Mouse (Mus musculus): ENCODE measurements around the gene Pcdh15. TPM values are rescaled to one million over a fixed set of nuclear protein-coding genes. Genes with fewer than 3 reads are reported as not detected.

The Pcdh15 gene
- polyA plus RNA-seq, 1 experiment = 14.9 TPM

- Histone ChIP-seq H3K4me1 (ENCODE audit: control insufficient read depth, insufficient read depth, low read length) (no peaks in the 10 kb centered on the region), H3K27ac (ENCODE audit: insufficient read depth, low read length) (no peak overlapping the region), H3K4me3 (ENCODE audit: insufficient read depth, low read length) (no peak overlapping the region)
- TF ChIP-seq CTCF (IDR thresholded peaks at IDR 0.05; ENCODE audit: extremely low read depth, insufficient read depth, low read length) = no peak
- no peak for TF ChIP-seq POLR2A (IDR thresholded peaks at IDR 0.05; ENCODE audit: extremely low read depth, insufficient read depth, low read length)
Measured at GRCm38 (mm10) chr10:73306677-73307076, 207.5 kb downstream of the Pcdh15 start.

GRCm38 (mm10) chr10:73326861-73327260 is 227.7 kb downstream of the Pcdh15 start:
- H3K4me3 ChIP-seq (ENCODE audit: insufficient read depth, low read length) = no peak overlapping the region
- H3K4me1 ChIP-seq (ENCODE audit: control insufficient read depth, insufficient read depth, low read length) = no peaks in the 10 kb centered on the region; the same call in 1 of the 2 replicates
- no peak overlapping the region for H3K27ac ChIP-seq (ENCODE audit: insufficient read depth, low read length)

GRCm38 (mm10) chr10:73333426-73333825 is 234.3 kb downstream of the Pcdh15 start:
- no peaks in the 10 kb centered on the region; the same call in 1 of the 2 replicates for H3K4me1 ChIP-seq (ENCODE audit: control insufficient read depth, insufficient read depth, low read length)
- TF ChIP-seq CTCF (IDR thresholded peaks at IDR 0.05; ENCODE audit: extremely low read depth, insufficient read depth, low read length) = no peak
- no peak overlapping the region for H3K4me3 ChIP-seq (ENCODE audit: insufficient read depth, low read length)
- H3K27ac ChIP-seq (ENCODE audit: insufficient read depth, low read length) = no peak overlapping the region

More at GRCm38 (mm10) chr10:73326861-73327260, 227.7 kb downstream of the Pcdh15 start:
- TF ChIP-seq CTCF (IDR thresholded peaks at IDR 0.05; ENCODE audit: extremely low read depth, insufficient read depth, low read length) (no peak), POLR2A (IDR thresholded peaks at IDR 0.05; ENCODE audit: extremely low read depth, insufficient read depth, low read length) (no peak)

- TF ChIP-seq POLR2A (IDR thresholded peaks at IDR 0.05; ENCODE audit: extremely low read depth, insufficient read depth, low read length) = no peak
- no peak for TF ChIP-seq CTCF (IDR thresholded peaks at IDR 0.05; ENCODE audit: extremely low read depth, insufficient read depth, low read length)
- no peaks in the 10 kb centered on the region for H3K4me1 ChIP-seq (ENCODE audit: control insufficient read depth, insufficient read depth, low read length)
- H3K27ac ChIP-seq (ENCODE audit: insufficient read depth, low read length) = no peak overlapping the region
- no peak overlapping the region for H3K4me3 ChIP-seq (ENCODE audit: insufficient read depth, low read length)
Measured at GRCm38 (mm10) chr10:73379001-73379400, 279.9 kb downstream of the Pcdh15 start.

- H3K4me3 ChIP-seq (ENCODE audit: insufficient read depth, low read length) = no peak overlapping the region
- no peak overlapping the region for H3K27ac ChIP-seq (ENCODE audit: insufficient read depth, low read length)
- no peak for TF ChIP-seq POLR2A (IDR thresholded peaks at IDR 0.05; ENCODE audit: extremely low read depth, insufficient read depth, low read length)
- TF ChIP-seq CTCF (IDR thresholded peaks at IDR 0.05; ENCODE audit: extremely low read depth, insufficient read depth, low read length) = no peak
- H3K4me1 ChIP-seq (ENCODE audit: control insufficient read depth, insufficient read depth, low read length) = no peaks in the 10 kb centered on the region
Measured at GRCm38 (mm10) chr10:73384003-73384402, 284.9 kb downstream of the Pcdh15 start.

GRCm38 (mm10) chr10:73400426-73400825 is 301.3 kb downstream of the Pcdh15 start:
- TF ChIP-seq POLR2A (IDR thresholded peaks at IDR 0.05; ENCODE audit: extremely low read depth, insufficient read depth, low read length) (no peak), CTCF (IDR thresholded peaks at IDR 0.05; ENCODE audit: extremely low read depth, insufficient read depth, low read length) (peak; percentile 32)
- no peaks in the 10 kb centered on the region for H3K4me1 ChIP-seq (ENCODE audit: control insufficient read depth, insufficient read depth, low read length)
- H3K27ac ChIP-seq (ENCODE audit: insufficient read depth, low read length) = no peak overlapping the region
- H3K4me3 ChIP-seq (ENCODE audit: insufficient read depth, low read length) = no peak overlapping the region

GRCm38 (mm10) chr10:73425408-73425807 is 326.3 kb downstream of the Pcdh15 start:
- no peak for TF ChIP-seq POLR2A (IDR thresholded peaks at IDR 0.05; ENCODE audit: extremely low read depth, insufficient read depth, low read length)
- TF ChIP-seq CTCF (IDR thresholded peaks at IDR 0.05; ENCODE audit: extremely low read depth, insufficient read depth, low read length) = no peak
- Histone ChIP-seq H3K4me3 (ENCODE audit: insufficient read depth, low read length) (no peak overlapping the region), H3K27ac (ENCODE audit: insufficient read depth, low read length) (no peak overlapping the region), H3K4me1 (ENCODE audit: control insufficient read depth, insufficient read depth, low read length) (no peaks in the 10 kb centered on the region)

GRCm38 (mm10) chr10:73431345-73431744 is 332.2 kb downstream of the Pcdh15 start:
- Histone ChIP-seq H3K27ac (ENCODE audit: insufficient read depth, low read length) (no peak overlapping the region), H3K4me1 (ENCODE audit: control insufficient read depth, insufficient read depth, low read length) (peaks cover 3% of the 10 kb centered on the region; the same call in 1 of the 2 replicates), H3K4me3 (ENCODE audit: insufficient read depth, low read length) (no peak overlapping the region)
- TF ChIP-seq CTCF (IDR thresholded peaks at IDR 0.05; ENCODE audit: extremely low read depth, insufficient read depth, low read length) (no peak), POLR2A (IDR thresholded peaks at IDR 0.05; ENCODE audit: extremely low read depth, insufficient read depth, low read length) (no peak)

GRCm38 (mm10) chr10:73484082-73484481 is 384.9 kb downstream of the Pcdh15 start:
- no peak overlapping the region for H3K27ac ChIP-seq (ENCODE audit: insufficient read depth, low read length)
- TF ChIP-seq CTCF (IDR thresholded peaks at IDR 0.05; ENCODE audit: extremely low read depth, insufficient read depth, low read length) (no peak), POLR2A (IDR thresholded peaks at IDR 0.05; ENCODE audit: extremely low read depth, insufficient read depth, low read length) (no peak)
- no peak overlapping the region for H3K4me3 ChIP-seq (ENCODE audit: insufficient read depth, low read length)
- H3K4me1 ChIP-seq (ENCODE audit: control insufficient read depth, insufficient read depth, low read length) = no peaks in the 10 kb centered on the region

GRCm38 (mm10) chr10:73491654-73492053 is 392.5 kb downstream of the Pcdh15 start:
- Histone ChIP-seq H3K27ac (ENCODE audit: insufficient read depth, low read length) (no peak overlapping the region), H3K4me3 (ENCODE audit: insufficient read depth, low read length) (no peak overlapping the region), H3K4me1 (ENCODE audit: control insufficient read depth, insufficient read depth, low read length) (no peaks in the 10 kb centered on the region)
- TF ChIP-seq POLR2A (IDR thresholded peaks at IDR 0.05; ENCODE audit: extremely low read depth, insufficient read depth, low read length) (no peak), CTCF (IDR thresholded peaks at IDR 0.05; ENCODE audit: extremely low read depth, insufficient read depth, low read length) (no peak)
